Mouse (Mus musculus) yolk sac, embryonic 10.5 days (tissue): Measurements from ENCODE around the gene Spata22.
A peak's percentile ranks its signal among the peaks of the same experiment; 100 is the strongest.
"Not testable (repeated sequence)": the region's sequence is repeated elsewhere in the genome, so short reads cannot be mapped to it uniquely, and the experiment has no call there.

Experiments
- DNase-seq: peaks from one replicate; pipeline ENCODE4 v3.0.0-alpha.2; 2017; ENCODE audit warnings: low spot score

The Spata22 gene

DNA sequence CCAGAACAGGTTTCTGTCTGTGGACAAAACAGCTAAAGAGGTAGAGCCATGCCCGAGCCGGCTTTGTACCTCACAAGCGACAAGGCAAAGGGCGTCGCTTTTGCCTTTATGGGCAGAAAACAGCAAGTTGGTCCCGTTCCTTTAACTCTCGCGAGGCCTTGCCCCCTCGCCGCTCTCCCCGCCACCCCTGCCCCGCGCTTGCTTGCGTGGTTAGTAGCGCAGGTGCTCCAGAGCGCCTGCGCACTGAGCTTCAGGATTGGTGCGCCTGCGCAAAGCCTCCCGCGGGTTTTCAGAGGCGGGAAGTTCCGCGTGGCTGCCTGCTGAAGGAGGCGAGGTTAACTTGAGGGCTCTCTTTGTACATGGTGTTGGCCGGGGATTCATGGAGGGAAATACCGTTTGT, at the start of gene Spata22, which contains the start of the genes Aspa and Gm49340:
Gene Spata22, plus strand, starts transcription at position 300 of the 400 bp plus-strand sequence.
Gene Aspa, minus strand, starts transcription at position 155 of the 400 bp plus-strand sequence.
Gene Gm49340, plus strand, starts transcription at position 300 of the 400 bp plus-strand sequence.
- no peak for DNase-seq

GRCm38 (mm10) chr11:73280710-73281109, 48.8 kb upstream of the Spata22 start:
- no peak for DNase-seq

- DNase-seq = peak; percentile 45
These were observed 48.0 kb upstream of the Spata22 start for GRCm38 (mm10) chr11:73281528-73282027.

DNA sequence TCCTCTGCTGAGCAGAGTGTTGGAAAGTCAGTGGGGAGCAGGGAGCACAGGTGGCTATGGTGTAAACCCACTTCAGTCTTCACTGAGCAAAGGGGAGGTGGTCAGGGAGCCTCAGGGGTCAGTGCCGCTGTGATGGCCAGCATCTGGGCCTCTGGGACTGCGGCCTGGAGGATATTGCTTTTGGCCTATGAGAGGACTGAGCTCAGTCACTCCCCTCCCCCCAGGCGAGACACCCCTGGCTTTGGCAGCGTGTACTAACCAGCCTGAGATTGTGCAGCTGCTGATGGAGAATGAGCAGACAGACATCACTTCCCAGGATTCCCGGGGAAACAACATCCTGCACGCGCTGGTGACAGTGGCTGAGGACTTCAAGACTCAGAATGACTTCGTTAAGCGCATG, 46.2 kb upstream of the Spata22 start:
- DNase-seq = no peak

DNA sequence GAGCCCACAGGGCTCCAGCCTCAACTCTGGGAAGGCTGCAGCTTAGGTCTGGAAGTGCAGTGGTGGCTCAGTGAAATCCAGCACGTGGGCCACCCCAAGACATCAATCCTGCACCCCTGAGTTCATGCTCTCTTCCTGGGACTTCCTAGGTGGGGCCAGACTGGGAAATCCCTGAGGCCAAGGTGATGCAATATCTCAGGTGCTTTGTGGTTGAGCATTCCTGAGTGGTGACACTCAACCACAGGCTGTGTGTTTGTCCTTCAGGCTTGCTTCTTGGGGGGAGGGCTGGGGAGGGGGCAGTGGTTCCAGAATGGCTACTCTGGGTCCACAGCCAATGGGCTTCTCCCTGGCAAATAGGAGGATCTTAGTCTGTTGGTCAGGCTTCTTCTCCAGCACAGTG, 45.6 kb upstream of the Spata22 start:
- no peak for DNase-seq

- no peak for DNase-seq
These were observed 45.2 kb upstream of the Spata22 start for GRCm38 (mm10) chr11:73284351-73284750.

DNA sequence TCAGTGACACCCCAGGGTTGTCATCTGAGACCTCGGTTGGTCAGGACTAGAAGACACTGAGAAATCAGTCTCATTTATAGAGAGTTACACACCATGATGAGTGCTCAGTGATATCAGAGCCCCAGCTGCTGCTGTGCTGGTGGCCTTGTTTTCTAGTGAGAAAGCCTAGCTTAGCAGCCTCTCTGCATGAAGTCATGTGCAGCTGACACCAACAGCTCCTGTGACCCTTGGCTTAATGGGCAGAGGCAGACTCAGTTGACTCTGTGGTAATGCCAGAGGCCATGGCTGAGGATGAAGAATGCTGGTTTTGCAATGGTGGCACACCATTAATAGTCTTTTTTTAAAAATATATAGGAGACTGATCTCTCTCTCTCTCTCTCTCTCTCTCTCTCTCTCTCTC, 39.9 kb upstream of the Spata22 start:
- no peak for DNase-seq

DNA sequence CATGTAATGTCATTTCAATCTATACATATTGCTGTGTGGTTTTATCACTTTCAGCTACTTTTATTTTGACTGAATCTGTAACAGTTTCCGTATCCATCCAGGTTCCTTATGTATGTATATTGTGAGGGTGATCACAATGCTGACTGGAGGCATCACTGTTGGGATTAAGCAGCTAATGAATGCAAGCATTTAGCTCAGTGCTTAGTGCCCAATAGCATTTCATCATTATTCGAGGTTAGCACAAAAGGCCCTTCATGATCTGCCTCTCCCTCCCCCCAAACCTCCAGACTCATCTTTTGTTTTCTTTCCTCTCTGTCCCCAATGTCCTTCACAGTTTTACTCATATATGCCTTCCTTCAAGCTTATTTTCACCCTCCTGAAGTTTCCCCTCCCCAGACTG, 26.4 kb upstream of the Spata22 start:
- DNase-seq = no peak

DNA sequence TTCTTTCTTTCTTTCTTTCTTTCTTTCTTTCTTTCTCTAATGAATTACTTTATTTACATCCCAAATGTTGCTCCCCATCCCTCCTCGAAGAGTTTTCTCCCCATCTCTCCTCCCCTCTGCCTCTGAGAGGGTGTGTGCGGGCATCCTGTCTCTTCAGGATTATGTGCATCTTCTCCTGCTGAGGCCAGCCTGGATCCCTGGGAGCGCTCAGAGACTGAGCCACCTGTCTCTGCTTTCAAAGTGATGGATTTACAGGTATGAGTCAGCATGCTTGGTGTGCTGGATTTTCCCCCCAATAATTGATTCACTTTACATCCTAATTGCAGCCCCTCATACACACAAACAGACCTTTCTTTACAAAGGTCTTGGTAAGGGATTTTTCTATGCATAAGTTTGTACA, 13.6 kb upstream of the Spata22 start:
- DNase-seq = no peak

DNA sequence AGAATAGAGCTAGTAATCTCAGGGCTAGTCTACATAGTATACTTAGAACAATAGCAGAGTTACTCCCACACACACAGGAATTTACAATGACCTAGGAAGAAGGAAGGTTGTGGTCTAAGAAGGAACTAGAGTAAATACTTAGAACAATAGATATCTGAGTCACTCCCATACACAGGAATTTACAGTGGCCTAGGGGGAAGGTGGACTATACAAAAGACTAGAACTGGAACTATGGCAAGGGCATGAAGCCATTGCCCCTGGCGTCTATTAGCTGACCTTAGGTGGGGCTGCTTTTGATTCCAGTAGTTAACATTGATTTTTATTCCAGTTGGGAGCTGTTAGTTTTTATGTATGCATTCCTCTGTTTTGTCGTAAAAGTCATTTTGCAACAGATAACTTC, 11.0 kb upstream of the Spata22 start:
- not testable (repeated sequence) for DNase-seq

DNA sequence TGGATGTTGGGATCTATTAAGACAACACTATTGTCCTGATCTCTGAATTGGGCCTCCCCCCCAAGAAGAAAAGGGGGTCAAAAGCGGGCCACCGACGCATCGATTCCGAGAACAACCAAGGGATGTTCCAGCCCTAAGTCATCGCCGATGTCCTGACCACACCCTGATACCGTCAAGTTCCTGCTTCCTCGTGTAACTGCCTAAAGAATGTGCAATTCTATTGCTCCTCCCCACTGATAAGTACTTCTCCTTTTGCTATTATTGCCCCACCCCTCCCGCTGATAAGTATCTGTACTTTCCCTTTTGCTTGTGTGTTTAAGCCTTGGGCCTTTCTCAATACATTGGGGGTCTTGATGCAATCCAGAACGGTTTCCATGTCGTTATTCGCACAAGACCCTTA, 8.5 kb upstream of the Spata22 start:
- DNase-seq = not testable (repeated sequence)

DNA sequence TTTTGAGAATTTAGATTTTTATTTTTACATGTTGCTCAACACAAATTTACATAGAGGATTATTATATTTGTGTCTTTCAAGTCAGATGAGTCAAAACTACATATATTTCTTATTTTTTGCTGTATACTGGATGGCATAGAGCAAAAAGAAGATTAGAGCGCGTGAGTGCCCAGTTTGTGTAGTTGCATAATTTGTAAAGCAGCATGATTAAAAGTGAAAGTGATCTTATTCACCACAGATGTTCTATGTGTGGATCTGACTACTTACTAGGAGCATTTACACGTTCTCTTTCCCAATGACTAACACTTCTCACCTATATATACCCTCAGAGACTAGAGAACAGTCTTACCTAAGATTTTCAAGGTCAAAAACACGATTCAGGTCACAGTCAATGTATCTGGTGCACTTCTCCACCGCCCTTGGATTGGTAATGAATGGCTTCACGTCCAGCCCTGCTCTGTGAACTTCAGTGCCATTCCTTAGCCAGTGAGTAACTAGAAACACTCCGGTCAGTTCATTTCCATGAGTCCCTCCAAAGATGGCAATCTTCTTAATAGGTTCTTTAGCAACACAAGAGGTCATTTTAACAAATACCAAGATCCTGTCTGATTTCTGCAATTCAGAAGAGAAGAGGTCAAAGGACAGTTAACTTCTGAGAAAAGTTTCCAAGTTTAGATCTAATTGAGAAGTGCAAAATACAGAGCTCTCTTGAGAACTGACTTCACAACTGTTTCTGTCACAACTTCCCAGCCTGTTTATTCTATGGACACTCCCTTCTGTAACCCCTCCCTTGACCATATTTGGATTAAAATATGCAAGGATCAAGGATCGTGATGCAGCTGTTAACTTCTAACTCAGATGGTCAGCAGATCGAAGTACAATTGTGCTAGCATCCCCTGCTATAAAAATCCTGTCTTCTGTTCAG, 5.4 kb upstream of the Spata22 start:
- DNase-seq = peak; percentile 12

DNA sequence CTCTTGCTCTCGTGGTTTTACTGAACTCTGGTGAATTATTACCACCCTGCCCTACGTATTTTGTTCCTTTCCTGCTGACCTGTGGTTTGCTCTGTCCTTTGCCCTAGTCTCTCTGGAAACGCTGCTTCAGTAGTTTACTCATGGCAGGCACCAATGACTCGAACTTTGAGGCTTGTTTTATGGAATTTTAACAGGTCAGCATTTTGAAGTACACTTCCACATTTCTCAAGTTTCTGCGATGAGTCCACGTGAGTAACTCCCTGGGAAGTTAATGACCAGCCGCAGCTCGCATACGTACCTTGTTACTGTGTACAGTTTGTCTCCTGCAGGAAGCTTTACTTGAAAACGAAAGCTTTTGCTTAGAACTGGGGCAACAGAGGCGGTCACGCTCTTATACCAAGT, 3.1 kb upstream of the Spata22 start:
- peak; percentile 84 for DNase-seq

DNA sequence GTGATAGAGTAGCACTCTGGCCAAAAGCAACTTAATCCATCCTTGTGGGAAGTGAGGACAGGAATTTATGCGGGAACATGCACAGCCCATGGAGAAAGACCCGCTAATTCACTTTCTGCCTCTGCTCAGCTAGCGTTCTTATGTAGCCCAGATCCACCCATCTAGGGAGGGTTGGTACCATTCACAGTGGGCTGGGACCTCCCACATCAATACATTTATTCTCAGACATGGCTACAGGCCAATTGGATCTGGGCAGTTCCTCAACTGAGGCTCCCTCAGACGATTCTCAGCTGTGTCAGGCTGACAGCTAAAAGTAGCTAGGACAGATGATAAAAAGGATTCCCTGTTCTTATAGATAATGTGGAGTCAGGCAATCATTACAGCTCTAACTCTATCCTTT, 2.2 kb upstream of the Spata22 start:
- no peak for DNase-seq

DNA sequence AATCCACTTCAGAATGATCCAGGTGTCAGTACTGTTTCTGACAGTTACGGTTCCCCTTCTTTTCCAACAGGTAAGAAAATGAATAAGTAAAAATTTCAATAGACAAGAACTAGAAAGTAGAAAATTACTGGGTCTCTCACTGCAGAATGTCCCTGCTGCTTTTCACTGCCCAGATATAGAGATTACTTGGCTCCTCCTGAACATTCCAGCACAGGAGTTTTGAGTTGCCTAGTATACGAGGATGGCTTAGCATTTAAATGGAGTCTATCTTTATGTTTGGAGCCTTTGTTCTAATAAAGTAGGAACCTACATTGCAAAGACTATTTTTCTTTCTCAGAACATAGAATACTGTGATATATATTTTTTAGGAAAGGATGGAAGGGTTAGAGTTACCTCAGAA, 3.8 kb downstream of the Spata22 start:
- DNase-seq = no peak

GRCm38 (mm10) chr11:73336919-73337318, 7.4 kb downstream of the Spata22 start:
- DNase-seq = no peak

GRCm38 (mm10) chr11:73350483-73350882, 20.9 kb downstream of the Spata22 start, which contains the start of gene Olfr20:
Gene Olfr20 (plus strand): TSS chr11:73350783.
- no peak for DNase-seq

DNA sequence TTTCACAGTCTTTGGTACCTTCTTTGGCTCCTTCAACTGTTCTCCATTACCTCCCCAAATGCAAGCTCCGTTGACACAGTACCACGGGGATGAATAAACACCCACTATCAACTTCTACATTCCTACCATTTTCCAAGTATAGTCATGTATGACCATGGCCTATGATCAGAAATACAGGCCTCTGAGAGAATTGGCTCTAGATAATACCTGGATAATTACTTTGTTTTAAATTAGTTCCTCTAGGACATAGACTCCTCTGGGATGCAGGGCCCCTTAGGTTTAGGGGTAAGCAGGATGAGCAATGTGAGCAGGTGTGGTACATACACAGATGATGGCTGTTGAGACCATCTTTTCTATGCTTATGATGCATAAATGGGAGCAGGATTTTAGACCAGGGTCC, 41.4 kb downstream of the Spata22 start, which contains the start of gene Olfr376:
Gene Olfr376, plus strand, starts transcription at position 301 of the 400 bp plus-strand sequence.
- no peak for DNase-seq

DNA sequence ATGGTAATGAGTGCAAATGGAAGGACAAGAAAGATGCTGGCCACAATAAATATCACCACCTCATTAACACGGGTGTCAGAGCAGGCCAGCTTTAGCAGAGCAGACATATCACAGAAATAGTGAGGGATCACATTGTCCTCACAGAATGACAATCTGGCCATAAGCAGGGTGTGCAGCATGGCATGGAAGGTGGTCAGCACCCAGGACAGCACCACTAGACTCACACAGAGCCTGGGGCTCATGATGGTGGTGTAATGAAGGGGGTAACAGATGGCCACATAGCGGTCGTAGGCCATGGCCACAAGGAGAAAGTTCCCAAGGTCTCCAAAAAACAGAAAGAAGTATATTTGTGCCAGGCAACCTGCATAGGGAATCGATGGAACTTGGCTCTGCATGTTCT, 65.8 kb downstream of the Spata22 start:
- DNase-seq = no peak
